Mouse (Mus musculus) ES-Bruce4 (cell line): ENCODE measurements around the gene Gm5767. TPM values are rescaled to one million over a fixed set of nuclear protein-coding genes. Genes with fewer than 3 reads are reported as not detected.

Experiments
- H3K27ac ChIP-seq: 2 replicates; pipeline ENCODE4 v1.5.1; 2012; ENCODE audit warnings: low read length, inconsistent platforms; ENCODE audit not compliant: insufficient read depth
- H3K27me3 ChIP-seq: 2 replicates; pipeline ENCODE4 v1.6.1; 2012; ENCODE audit warnings: mild to moderate bottlenecking, low read length, inconsistent platforms; ENCODE audit not compliant: control insufficient read depth, poor library complexity, insufficient read depth, severe bottlenecking
- H3K36me3 ChIP-seq: 2 replicates; pipeline ENCODE4 v1.6.1; 2012; ENCODE audit warnings: inconsistent platforms, mild to moderate bottlenecking, low read length, moderate library complexity; ENCODE audit not compliant: control insufficient read depth, poor library complexity, insufficient read depth, severe bottlenecking
- H3K4me1 ChIP-seq: one replicate; pipeline ENCODE4 v1.8.1; 2011; ENCODE audit warnings: low read length; ENCODE audit not compliant: control insufficient read depth, insufficient read depth
- H3K4me3 ChIP-seq: 2 replicates; pipeline ENCODE4 v1.5.1; 2011; ENCODE audit warnings: low read depth, mild to moderate bottlenecking, low read length
- H3K9ac ChIP-seq: 2 replicates; pipeline ENCODE4 v1.6.1; 2012; ENCODE audit warnings: low read depth, mild to moderate bottlenecking, inconsistent platforms; ENCODE audit not compliant: poor library complexity, severe bottlenecking
- H3K9me3 ChIP-seq: replicated peaks from 2 replicates; pipeline ENCODE4 v1.6.1; 2012; ENCODE audit warnings: mild to moderate bottlenecking, low read length, inconsistent platforms; ENCODE audit not compliant: control insufficient read depth, poor library complexity, insufficient read depth, severe bottlenecking
- CTCF ChIP-seq: IDR thresholded peaks from one replicate; pipeline ENCODE4 v1.8.1; 2011; ENCODE audit warnings: low read depth, low read length
- EP300 ChIP-seq: IDR thresholded peaks from 2 replicates; pipeline ENCODE4 v1.6.1; 2011; ENCODE audit warnings: low read depth, low read length; ENCODE audit not compliant: insufficient read depth
- POLR2A ChIP-seq: IDR thresholded peaks from one replicate; pipeline ENCODE4 v1.8.1; 2011; ENCODE audit warnings: low read length; ENCODE audit not compliant: insufficient read depth
- polyA plus RNA-seq: library from polyadenylated mRNA; stranded (reverse); fragments of >200 nt; gene quantifications from 2 replicates; pipeline ENCODE4 v1.2.4, GENCODE M21; 2011; ENCODE audit warnings: low read depth; ENCODE audit not compliant: missing spikeins, insufficient read depth, insufficient read length

Gm5767 gene
- not detected in 2 replicates for polyA plus RNA-seq

GRCm38 (mm10) chr16:8680470-8680869 lies at the start of gene Gm5767:
Gm5767 (plus strand) TSS chr16:8680770.
- H3K36me3 ChIP-seq: no peaks in the 10 kb centered on the region
- no peaks in the 10 kb centered on the region for H3K27me3 ChIP-seq
- H3K27ac ChIP-seq: no peak within 1 kb of the TSS
- no peaks in the 10 kb centered on the region; the same call in 1 of the 2 replicates for H3K9me3 ChIP-seq
- H3K9ac ChIP-seq: no peak within 1 kb of the TSS
- no peak within 1 kb of the TSS for H3K4me3 ChIP-seq
- no peaks in the 10 kb centered on the region for H3K4me1 ChIP-seq
- TF ChIP-seq CTCF (no peak), EP300 (no peak), POLR2A (no peak)

DNA sequence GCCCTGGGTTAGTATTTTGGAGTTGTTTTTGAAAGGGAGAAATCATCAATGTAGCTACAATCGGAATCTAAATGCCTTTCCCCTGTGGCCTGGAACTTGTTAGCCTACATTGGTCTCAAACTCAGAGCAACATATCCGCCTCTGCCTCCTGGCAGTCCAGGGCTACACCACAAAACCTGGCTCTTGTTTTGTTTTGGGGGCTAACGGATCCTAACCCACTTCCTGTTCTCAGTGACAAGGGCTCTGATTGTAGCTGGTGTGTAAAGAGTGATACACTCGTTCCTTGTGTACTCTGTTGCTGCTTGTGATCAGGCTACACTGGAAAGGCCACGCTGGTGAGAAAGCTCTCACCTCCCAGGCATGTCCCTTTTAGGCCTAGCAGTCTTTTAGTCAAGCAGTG lies 49.1 kb upstream of the Gm5767 start:
- TF ChIP-seq POLR2A: no peak
- TF ChIP-seq CTCF: no peak
- no peak for TF ChIP-seq EP300
- Histone ChIP-seq H3K36me3 (peaks cover 8% of the 10 kb centered on the region; the same call in 1 of the 2 replicates), H3K4me1 (no peaks in the 10 kb centered on the region), H3K27me3 (no peaks in the 10 kb centered on the region), H3K4me3 (no peak overlapping the region), H3K27ac (no peak overlapping the region), H3K9me3 (no peaks in the 10 kb centered on the region), H3K9ac (no peak overlapping the region)

DNA sequence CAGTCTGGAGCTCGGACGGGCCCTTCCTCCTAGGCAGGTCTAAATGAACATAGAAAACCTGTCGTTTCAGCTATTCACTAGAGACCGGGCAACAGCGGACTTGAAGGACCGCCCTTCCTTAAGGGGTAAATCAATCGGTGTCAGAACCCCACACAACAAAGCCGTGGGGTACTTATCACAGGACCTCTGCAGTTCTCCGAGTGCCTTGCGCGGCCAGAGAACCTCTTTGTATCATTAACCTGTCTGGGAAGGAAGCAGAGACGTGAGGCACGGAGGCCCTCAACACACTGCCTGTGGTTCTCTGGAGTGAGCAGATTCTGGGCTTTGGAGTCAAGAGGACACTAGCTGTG lies 43.7 kb upstream of the Gm5767 start:
- Histone ChIP-seq H3K36me3 (peaks cover 8% of the 10 kb centered on the region; the same call in 1 of the 2 replicates), H3K27me3 (no peaks in the 10 kb centered on the region), H3K4me1 (no peaks in the 10 kb centered on the region), H3K27ac (peak overlapping the region; percentile 42; the same call in 1 of the 2 replicates), H3K9me3 (no peaks in the 10 kb centered on the region), H3K9ac (peak overlapping the region; percentile 77), H3K4me3 (peak overlapping the region; percentile 99)
- no peak for TF ChIP-seq CTCF
- no peak for TF ChIP-seq POLR2A
- TF ChIP-seq EP300: no peak

DNA sequence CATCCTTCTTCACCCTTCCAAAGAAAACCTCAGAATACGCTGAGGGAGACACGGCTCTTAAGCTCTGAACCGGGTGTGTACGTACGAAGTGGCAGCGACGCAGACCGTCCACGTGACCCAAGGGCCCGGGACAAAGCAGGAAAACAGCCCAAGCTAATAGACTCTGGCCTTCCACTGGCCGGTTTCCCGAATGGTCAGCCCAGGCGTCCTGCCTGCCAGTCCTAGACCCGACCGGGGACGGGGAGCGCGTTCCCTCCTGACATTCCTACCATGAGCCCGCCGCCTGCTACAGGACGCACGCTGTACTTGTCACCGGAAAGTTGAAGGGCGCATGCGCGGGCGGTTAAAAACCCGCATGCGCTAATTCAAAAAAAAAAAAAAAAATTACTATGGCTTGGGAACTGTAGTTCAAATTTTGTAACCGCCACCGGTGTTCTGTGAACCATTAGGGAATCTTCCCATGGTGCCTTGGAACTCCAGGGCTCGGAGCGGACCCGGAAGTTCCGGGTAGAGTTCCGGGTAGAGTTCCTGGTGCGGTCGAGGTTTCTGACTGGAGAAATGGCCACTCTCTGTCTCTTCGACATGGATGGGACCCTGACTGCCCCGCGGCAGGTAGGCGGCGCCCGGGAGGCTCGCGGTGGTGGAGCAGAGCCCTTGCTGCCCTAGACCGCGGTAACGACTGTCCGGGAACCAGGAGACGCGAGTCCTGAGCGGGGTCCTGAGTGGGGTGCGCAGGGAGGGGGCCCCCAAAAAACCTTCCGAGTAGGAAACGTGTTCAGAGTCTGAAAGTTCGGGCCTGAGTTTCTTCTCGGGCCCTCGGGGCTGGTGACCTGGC lies 43.1 kb upstream of the Gm5767 start, which contains the start of the genes Pmm2 and Tmem186:
Gene Pmm2, plus strand, starts transcription at position 458 of the 835 bp plus-strand sequence.
Gene Tmem186, minus strand, starts transcription at position 496 of the 835 bp plus-strand sequence.
- H3K4me1 ChIP-seq: no peaks in the 10 kb centered on the region
- no peak for TF ChIP-seq EP300
- TF ChIP-seq POLR2A: no peak
- no peak for TF ChIP-seq CTCF
- H3K9ac ChIP-seq: peak within 1 kb of the TSS; percentile 77
- peak within 1 kb of the TSS; percentile 65 for H3K27ac ChIP-seq
- H3K36me3 ChIP-seq: peaks cover 5% of the 10 kb centered on the region; the same call in 1 of the 2 replicates
- no peaks in the 10 kb centered on the region for H3K27me3 ChIP-seq
- peak within 1 kb of the TSS; percentile 99 for H3K4me3 ChIP-seq
- no peaks in the 10 kb centered on the region for H3K9me3 ChIP-seq

GRCm38 (mm10) chr16:8638131-8638530 lies 42.4 kb upstream of the Gm5767 start:
- Histone ChIP-seq H3K9me3 (no peaks in the 10 kb centered on the region), H3K27me3 (no peaks in the 10 kb centered on the region), H3K9ac (peak overlapping the region; percentile 77), H3K36me3 (peaks cover 5% of the 10 kb centered on the region; the same call in 1 of the 2 replicates), H3K4me3 (peak overlapping the region; percentile 99), H3K4me1 (no peaks in the 10 kb centered on the region), H3K27ac (no peak overlapping the region)
- TF ChIP-seq POLR2A: no peak
- TF ChIP-seq CTCF: no peak

DNA sequence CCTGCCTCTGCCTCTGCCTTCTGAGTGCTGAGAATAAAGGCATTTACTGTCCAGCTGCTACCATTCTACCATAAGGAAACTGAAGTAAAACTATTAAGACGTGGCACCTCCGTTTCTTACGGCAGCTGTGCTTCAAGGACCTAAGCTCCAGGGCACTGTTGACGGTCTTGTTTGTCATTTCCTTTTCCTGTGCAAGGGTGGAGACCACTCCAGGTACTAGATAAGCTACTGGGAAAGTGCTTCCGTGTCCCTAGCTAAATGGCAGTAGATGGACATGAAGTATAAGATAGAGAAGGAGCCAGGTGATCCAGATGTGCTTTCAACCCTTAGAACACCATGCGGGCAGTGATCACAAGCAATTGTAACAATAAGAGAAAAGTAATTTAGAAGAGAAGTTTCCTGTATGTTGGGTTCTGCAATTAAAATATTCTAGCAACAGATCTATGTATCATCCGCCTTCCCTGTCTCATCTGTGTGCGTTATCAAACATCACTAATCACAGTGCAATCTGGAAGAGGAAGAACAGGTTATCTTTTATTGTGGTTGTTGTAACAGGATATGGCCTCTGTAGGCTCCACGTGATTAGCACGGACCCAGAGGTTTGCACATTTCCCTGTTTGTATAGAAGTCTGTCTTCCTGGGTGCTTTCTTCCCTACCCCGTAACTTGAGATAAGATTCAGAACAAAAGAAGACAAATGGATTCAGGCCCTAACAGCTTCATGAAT lies 40.9 kb upstream of the Gm5767 start:
- no peaks in the 10 kb centered on the region for H3K9me3 ChIP-seq
- TF ChIP-seq CTCF (no peak), POLR2A (no peak), EP300 (no peak)
- no peak overlapping the region for H3K9ac ChIP-seq
- no peak overlapping the region for H3K27ac ChIP-seq
- no peak overlapping the region for H3K4me3 ChIP-seq
- no peaks in the 10 kb centered on the region for H3K4me1 ChIP-seq
- H3K36me3 ChIP-seq: peaks cover 5% of the 10 kb centered on the region; the same call in 1 of the 2 replicates
- no peaks in the 10 kb centered on the region for H3K27me3 ChIP-seq
